Mouse (Mus musculus) urinary bladder, adult 18-20 months (tissue): Measurements from ENCODE around the gene Slit3.

ENCODE experiments used
- DNase-seq, 2 experiments: peaks; one replicate each; pipeline ENCODE4 v3.0.0; 2022; ENCODE audit warnings: low spot score in 2 of 2, mixed read lengths in 2 of 2

The Slit3 gene

GRCm38 (mm10) chr11:35750578-35750977 is 629.6 kb downstream of the Slit3 start:
- peak; percentile 53 to 88 for DNase-seq

DNA sequence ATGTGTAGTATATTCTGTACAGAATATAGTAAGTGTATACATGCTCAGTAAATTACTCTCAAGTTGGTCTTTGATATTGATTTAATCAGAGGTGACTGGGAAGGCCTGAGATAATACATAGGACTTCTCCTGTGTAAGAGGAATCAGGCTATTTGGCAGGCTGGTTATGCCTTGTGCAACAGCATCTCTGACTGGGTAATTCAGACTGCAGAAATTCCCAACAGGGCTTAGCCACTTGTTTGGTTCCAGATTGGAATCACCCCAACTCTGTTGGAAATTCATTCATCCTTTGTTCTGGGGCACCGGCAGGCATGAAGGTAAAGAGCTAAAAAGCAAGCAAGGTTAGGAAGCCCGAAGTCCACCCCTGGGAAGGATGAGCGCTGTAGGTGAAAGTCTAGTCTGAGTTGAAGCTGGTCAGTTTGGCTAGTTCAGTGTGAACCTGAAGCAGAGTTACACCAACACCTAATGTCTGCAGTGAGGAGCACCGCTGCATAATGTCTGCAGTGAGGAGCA is 633.9 kb downstream of the Slit3 start:
- DNase-seq: no peak

GRCm38 (mm10) chr11:35755546-35755945 is 634.5 kb downstream of the Slit3 start:
- DNase-seq: no peak

DNA sequence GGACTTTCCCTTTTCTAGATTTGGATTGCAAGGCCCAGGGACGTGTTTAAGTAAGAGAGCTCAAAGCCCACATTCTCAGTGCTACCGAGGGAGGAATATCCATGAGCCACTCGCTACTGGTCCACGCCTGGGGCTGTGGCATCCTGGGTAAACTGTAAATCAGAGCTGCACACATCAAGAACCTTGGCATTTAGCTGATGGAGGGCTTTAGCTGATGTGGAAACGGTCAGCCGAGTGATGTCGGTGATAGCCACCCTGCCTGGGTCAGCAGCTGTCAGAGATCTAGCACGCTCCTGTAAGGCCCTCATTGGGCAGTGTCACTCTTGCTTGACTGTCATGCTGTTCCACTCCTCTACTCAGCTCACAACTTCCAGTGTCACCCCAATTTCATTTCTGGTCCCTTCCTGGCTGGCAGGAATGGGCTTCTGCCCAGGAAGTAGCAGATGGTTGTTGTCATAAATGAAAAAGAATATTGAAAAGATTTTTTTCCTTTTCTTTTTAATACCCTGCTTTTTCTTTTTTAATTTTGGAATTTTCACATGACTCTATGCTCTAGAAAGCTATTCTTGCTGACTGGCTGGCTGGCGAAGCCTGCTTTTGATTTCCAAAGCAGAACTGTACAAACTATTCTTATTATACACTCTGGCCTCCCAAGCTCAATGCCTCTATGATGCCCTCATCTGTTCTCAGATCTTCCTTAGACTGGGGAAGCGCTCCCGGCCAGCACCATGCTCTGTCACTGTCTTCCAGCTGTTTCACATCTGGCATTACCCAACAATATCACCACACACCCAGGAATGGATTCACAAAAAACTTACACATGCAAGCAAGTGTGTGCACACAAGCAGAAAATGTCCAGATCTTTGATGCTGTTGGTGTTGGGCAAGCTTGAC is 635.6 kb downstream of the Slit3 start:
- DNase-seq: no peak
